Mouse (Mus musculus) yolk sac, embryonic 10.5 days (tissue): ENCODE data around the gene Pdzd2.

Source experiments
- DNase-seq: peaks from one replicate; pipeline ENCODE4 v3.0.0-alpha.2; 2017; ENCODE audit warnings: low spot score

Pdzd2 gene

DNA sequence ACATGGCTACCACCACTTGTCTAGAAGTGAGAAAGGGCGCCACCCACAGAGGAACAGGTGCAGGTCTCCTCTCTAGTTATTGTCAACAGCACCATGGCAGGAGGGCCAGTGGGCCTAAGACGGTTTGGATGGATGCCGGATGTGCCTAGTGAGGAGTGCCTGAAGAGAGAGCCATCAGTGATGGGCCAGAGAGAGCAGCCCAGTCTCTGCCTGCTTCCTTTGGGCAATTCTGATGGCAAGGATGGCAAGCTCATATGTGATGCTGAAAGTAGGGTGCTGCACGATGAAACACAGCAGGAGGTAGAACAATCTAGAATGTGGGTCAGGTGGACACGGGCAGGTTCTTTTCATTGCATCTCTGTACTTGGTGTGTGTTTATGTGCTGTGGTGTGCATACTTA lies 117.0 kb downstream of the Pdzd2 start:
- no peak for DNase-seq

GRCm38 (mm10) chr15:12622093-12622643 lies 117.6 kb downstream of the Pdzd2 start:
- no peak for DNase-seq

- DNase-seq, result no peak
These were observed 120.5 kb downstream of the Pdzd2 start for GRCm38 (mm10) chr15:12619273-12619672.

GRCm38 (mm10) chr15:12617651-12618050 lies 122.1 kb downstream of the Pdzd2 start:
- no peak for DNase-seq

GRCm38 (mm10) chr15:12617220-12617619 lies 122.5 kb downstream of the Pdzd2 start:
- DNase-seq, result no peak

DNA sequence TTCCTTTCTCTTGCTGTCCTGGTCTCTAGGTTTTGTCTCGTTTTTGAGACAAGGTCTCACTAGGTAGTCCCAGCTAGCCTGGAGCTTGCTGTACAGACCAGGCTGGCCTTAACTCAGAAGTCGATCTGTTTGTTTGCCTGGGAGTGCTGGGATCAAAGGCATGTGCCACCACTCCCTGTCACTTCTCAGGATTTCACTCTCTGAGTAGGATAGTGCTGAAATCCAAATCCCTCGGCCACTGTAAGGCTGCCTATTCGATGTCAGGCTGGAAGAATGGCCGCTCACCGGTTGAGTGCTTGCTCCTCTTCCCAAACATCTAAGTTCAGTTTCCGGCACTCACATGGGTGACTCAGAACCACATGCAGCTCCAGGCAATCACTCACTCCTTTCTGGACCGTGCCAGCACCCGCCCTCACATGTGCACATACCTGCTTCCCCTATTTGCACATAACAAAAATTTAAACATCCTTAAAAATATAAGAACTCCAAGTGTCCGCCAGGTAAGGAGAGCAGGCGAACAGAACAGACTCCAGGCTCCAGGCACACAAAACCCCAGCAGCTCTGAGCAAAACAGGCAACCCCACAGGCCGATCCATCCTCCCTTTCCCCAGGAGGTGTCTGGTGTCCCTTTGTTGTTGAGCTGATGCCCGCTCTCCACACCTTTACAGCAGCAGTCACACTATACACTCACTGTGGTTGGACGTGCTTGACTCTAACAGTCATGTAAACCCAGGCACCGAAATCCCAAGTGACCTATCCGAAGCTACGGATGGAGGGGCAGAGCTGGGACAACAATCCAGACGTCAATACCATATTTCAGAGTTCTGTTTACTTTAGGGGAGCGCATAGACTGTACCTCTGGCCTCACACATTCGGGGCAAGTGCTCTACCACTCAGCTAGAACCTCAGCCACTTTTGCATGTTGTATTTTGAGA lies 124.5 kb downstream of the Pdzd2 start:
- DNase-seq, result no peak

GRCm38 (mm10) chr15:12614011-12614410 lies 125.7 kb downstream of the Pdzd2 start:
- no peak for DNase-seq

DNA sequence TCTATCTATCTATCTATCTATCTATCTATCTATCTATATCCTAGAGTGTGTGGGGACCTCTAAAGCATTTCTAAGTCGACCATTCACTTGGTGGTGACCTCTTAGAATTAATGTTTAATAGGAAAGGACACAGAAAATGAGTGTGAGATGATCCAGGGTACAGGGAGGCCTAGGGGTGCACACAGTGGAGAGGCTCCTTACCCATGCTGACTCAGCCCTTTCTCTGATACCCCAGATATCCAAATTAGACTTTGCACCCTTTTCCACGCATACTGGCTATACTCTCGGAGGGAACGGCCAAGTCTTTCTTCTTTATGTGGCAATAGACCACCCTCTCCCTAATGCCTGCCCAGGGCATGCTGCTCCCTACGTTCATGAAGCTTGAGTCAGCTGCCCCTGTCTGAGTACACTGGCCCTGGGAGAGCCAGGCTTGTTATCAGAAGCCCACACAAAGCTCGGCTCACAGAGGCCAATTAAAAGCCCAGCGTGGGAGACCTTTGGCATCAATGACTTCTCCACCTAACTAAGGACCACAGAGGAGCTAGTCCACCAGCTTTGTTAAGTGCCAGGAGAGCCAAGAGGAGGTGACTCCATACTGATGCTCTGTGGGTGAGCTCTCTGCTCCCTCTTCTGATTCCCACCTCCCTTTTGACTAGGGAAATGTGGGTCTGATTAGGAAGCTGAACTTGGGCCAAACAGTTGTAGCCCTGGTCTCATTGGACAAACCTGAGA lies 126.6 kb downstream of the Pdzd2 start:
- no peak for DNase-seq

DNA sequence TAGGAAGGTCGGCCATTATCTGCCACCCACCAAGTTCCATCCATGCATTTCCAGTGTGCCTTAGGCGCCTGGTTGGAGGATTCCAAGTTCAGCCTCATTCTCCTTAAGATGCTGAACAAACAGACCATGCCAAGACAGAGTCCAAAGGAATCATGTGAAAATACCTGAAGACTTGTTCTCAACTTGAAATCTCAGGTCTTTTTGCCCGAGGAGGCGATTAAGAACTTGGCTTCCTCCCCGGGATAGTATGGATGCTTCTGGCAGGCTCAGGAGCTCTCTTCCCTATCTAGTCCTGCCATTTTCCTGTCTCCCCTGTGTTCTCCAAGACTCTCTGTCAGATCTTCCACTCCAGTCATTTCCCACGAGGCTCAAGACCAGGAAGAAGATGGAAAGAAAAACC lies 131.6 kb downstream of the Pdzd2 start:
- no peak for DNase-seq

- DNase-seq, result no peak
These were observed 133.4 kb downstream of the Pdzd2 start for GRCm38 (mm10) chr15:12606306-12606705.

DNA sequence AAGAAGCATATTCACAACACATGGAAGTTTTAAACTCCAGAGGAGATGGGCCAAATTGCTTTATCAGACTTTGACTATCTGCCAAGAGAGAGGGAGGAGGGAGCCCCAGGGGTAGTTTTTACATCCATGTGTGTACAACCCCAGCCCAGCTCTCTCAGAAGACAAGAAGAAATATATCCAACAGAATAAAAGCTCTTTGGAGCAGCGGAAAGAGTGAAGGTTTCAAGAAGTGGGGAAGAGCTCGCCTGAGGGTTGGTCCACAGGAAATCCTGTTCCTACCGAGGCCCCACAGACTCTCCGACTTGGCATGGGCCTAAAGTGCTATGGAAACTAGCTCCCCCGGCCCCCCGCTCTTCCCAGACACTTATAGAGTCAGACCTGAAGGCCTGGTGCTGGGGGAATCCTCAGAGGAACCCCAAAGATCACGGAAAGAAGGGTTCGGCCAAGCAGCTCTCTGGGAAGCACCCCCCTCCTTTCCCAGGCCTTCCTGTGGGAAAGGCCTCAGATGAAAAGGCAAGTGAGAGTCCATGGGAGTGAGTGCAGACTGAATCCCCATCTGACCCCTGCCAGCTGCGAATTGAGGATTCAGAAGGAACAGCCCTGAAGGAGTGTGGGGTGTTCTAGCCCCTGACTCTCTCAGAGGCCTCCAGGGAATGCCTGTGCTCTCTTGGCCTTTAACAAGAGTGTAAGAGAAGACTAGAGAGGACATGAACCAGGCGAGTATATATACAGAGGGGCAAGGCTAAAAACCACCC lies 134.3 kb downstream of the Pdzd2 start:
- no peak for DNase-seq

DNA sequence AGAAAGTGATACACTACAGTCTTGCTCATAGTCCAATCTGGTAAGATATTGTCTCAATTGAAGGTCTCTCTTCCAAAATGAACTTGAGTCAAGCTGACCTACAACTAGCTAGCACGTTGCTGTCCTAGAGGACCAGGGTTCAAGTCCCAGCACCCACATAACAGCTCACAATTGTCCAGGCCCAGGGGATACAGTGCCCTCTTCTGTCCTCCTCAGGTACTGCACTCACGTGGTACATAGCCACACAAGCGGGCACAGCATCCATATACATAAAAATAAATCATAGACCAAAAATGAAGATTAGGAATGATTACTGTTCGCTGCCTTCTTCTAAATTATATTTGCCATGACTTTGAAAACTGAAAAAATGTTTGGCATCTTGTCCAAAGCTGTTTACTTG lies 136.1 kb downstream of the Pdzd2 start:
- no peak for DNase-seq

- no peak for DNase-seq
These were observed 146.6 kb downstream of the Pdzd2 start for GRCm38 (mm10) chr15:12593094-12593493.

DNA sequence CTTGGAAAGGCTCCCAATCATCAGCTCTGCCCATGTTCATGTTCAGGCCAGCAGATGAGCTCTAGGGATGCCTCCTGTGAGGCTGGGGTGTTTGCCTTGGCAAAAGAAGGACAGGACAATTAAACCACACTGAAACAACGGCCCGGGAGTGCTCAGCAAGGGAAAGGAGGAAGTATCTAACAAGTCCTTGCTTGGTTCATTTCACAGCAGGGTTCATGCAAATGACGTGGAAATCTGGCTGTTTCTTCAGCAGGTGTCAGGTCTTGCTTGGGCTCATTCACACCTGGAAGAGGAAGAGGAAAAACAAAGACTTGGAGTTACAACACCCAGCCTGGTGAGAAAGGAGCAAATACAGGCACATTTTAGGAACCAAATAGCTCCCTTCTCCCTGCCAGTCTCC lies 147.1 kb downstream of the Pdzd2 start:
- no peak for DNase-seq

GRCm38 (mm10) chr15:12588661-12589060 lies 151.1 kb downstream of the Pdzd2 start:
- no peak for DNase-seq

- DNase-seq, result no peak
These were observed 152.8 kb downstream of the Pdzd2 start for GRCm38 (mm10) chr15:12586852-12587424.

- peak; percentile 36 for DNase-seq
These were observed 153.6 kb downstream of the Pdzd2 start for GRCm38 (mm10) chr15:12586154-12586553.

DNA sequence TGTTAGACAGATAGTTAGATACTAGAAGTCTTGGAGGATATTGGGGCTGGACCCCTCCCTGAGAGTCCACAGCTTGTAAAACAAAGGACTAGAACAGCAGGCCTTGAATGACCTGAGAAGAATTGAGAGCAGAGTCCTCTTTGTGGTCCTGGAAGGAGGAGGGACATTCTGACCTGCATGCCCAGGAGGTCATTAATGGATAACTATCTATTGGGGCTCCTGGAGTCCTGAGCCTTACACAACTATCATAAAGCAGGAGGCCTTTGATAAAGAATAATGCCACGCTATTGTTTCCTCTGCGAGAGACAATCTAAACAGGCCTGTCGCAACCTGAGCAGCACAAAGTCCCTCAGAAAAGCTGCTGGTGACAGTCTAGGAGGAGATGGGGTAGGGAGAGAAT lies 156.7 kb downstream of the Pdzd2 start:
- DNase-seq, result peak; percentile 60

GRCm38 (mm10) chr15:12582471-12582870 lies 157.3 kb downstream of the Pdzd2 start:
- DNase-seq, result no peak

DNA sequence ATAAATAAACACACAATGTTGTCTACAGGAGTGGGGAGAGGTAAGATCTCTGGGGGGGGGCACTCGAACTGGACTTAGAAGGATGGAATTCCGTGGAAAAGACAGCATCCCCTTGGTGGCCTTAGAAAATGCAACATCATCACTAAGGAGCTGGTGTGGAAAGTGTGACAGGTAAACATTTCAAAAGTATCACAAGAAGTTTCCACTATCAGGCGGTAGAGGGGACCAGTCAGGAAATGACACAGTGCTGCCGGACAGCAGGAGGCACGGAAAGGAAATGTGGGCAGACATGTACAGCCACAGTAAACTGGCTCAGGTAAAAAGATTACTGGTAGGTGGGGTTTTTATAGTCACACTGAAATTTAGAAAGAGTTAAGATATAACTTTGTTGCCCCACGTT lies 160.5 kb downstream of the Pdzd2 start:
- no peak for DNase-seq

GRCm38 (mm10) chr15:12578276-12578675 lies 161.4 kb downstream of the Pdzd2 start:
- no peak for DNase-seq

GRCm38 (mm10) chr15:12577715-12578114 lies 162.0 kb downstream of the Pdzd2 start:
- no peak for DNase-seq
